Mouse (Mus musculus) hindbrain, embryonic 15.5 days (tissue): ENCODE data around the gene Ace3. TPM values are rescaled to one million over a fixed set of nuclear protein-coding genes. Genes with fewer than 3 reads are reported as not detected.
A peak's percentile ranks its signal among the peaks of the same experiment; 100 is the strongest.

ENCODE experiments used
- ATAC-seq: fragments of 200-750 bp; cut with Nextera tagmentation; 2 replicates; pipeline ENCODE4 v1.8.0; 2017; ENCODE audit warnings: low read depth, moderate number of reproducible peaks, moderate TSS enrichment; ENCODE audit not compliant: low FRiP score
- H3K27ac ChIP-seq: fragments of 300-500 bp; sonication (generic); replicated peaks from 2 replicates; pipeline ENCODE4 v1.5.1; 2015; ENCODE audit warnings: mild to moderate bottlenecking, inconsistent platforms
- H3K27me3 ChIP-seq: fragments of 300-500 bp; sonication (generic); 2 replicates; pipeline ENCODE4 v1.6.1; 2015; ENCODE audit warnings: control low read depth, inconsistent platforms
- H3K36me3 ChIP-seq: fragments of 300-500 bp; sonication (generic); 2 replicates; pipeline ENCODE4 v1.6.1; 2015; ENCODE audit warnings: control low read depth, inconsistent platforms
- H3K4me1 ChIP-seq: fragments of 300-500 bp; sonication (generic); replicated peaks from 2 replicates; pipeline ENCODE4 v1.6.1; 2015; ENCODE audit warnings: control low read depth, inconsistent platforms
- H3K4me2 ChIP-seq: fragments of 300-500 bp; sonication (generic); 2 replicates; pipeline ENCODE4 v1.6.1; 2015; ENCODE audit warnings: moderate library complexity, mild to moderate bottlenecking, inconsistent platforms
- H3K4me3 ChIP-seq: fragments of 300-500 bp; sonication (generic); 2 replicates; pipeline ENCODE4 v1.5.1; 2015; ENCODE audit warnings: mild to moderate bottlenecking, inconsistent platforms
- H3K9ac ChIP-seq: fragments of 300-500 bp; sonication (generic); 2 replicates; pipeline ENCODE4 v1.6.1; 2015; ENCODE audit warnings: inconsistent platforms
- H3K9me3 ChIP-seq: fragments of 300-500 bp; sonication (generic); 2 replicates; pipeline ENCODE4 v1.6.1; 2016; ENCODE audit warnings: control low read depth, inconsistent platforms
- WGBS: fragments of 180-500 bp; shearing (Covaris S2); methylation state at CpG from one replicate; pipeline ENCODE4 v1.1.7; 2015; 5-methylcytosine and 5-hydroxymethylcytosine counted together
- polyA plus RNA-seq: library from polyadenylated mRNA; unstranded; fragments of >200 nt; fragmentation: Nextera tagmentation; extraction: Ambion mirVana; gene quantifications from 2 replicates; pipeline ENCODE4 v1.2.1, GENCODE M21; 2015

Ace3 gene
- polyA plus RNA-seq, 1 experiment from 2014 or later = not detected

GRCm38 (mm10) chr11:105959355-105959754 is 35.1 kb upstream of the Ace3 start:
- Histone ChIP-seq H3K4me2 (no peak overlapping the region), H3K36me3 (no peaks in the 10 kb centered on the region), H3K9me3 (no peaks in the 10 kb centered on the region), H3K27ac (no peak overlapping the region; the same call in 1 of the 2 replicates), H3K4me1 (no peaks in the 10 kb centered on the region; the same call in 1 of the 2 replicates), H3K9ac (no peak overlapping the region), H3K27me3 (no peaks in the 10 kb centered on the region), H3K4me3 (no peak overlapping the region)
- WGBS = 45% methylated on average over 17 of the region's 17 CpGs
- ATAC-seq = peak; percentile 54

- Histone ChIP-seq H3K4me2 (no peak overlapping the region), H3K27me3 (peaks cover 14% of the 10 kb centered on the region; the same call in 1 of the 2 replicates), H3K36me3 (no peaks in the 10 kb centered on the region), H3K4me1 (peaks cover 22% of the 10 kb centered on the region), H3K9ac (no peak overlapping the region), H3K4me3 (no peak overlapping the region), H3K27ac (no peak overlapping the region), H3K9me3 (no peaks in the 10 kb centered on the region)
- no peak for ATAC-seq
- 65% methylated on average over 5 of the region's 5 CpGs for WGBS
These were observed 29.8 kb upstream of the Ace3 start for GRCm38 (mm10) chr11:105964691-105965090.

- H3K27me3 ChIP-seq = peaks cover 20% of the 10 kb centered on the region
- no peak overlapping the region for H3K4me2 ChIP-seq
- ATAC-seq = no peak
- H3K4me3 ChIP-seq = no peak overlapping the region
- H3K9me3 ChIP-seq = no peaks in the 10 kb centered on the region
- WGBS = 76% methylated on average over 4 of the region's 4 CpGs
- no peaks in the 10 kb centered on the region for H3K36me3 ChIP-seq
- no peak overlapping the region for H3K9ac ChIP-seq
- no peak overlapping the region for H3K27ac ChIP-seq
- H3K4me1 ChIP-seq = peaks cover 22% of the 10 kb centered on the region
These were observed 28.2 kb upstream of the Ace3 start for GRCm38 (mm10) chr11:105966288-105966687.

- ATAC-seq = peak; percentile 77
- Histone ChIP-seq H3K9ac (peak within 1 kb of the TSS; percentile 64), H3K4me3 (peak within 1 kb of the TSS; percentile 78), H3K9me3 (no peaks in the 10 kb centered on the region), H3K36me3 (no peaks in the 10 kb centered on the region), H3K4me2 (peak within 1 kb of the TSS; percentile 99), H3K27ac (peak within 1 kb of the TSS; percentile 63; the same call in 1 of the 2 replicates), H3K27me3 (peaks cover 20% of the 10 kb centered on the region), H3K4me1 (peaks cover 22% of the 10 kb centered on the region)
- under 1% methylated on average over 67 of the region's 76 CpGs for WGBS
These were observed 26.5 kb upstream of the Ace3 start, which contains the start of gene Ace for GRCm38 (mm10) chr11:105967741-105968574. Ace (plus strand) TSS chr11:105967945.

- Histone ChIP-seq H3K4me2 (peak overlapping the region; percentile 99), H3K4me1 (peaks cover 22% of the 10 kb centered on the region), H3K4me3 (peak overlapping the region; percentile 78), H3K9me3 (no peaks in the 10 kb centered on the region), H3K36me3 (no peaks in the 10 kb centered on the region), H3K9ac (no peak overlapping the region), H3K27me3 (peaks cover 20% of the 10 kb centered on the region), H3K27ac (no peak overlapping the region)
- no peak for ATAC-seq
- 48% methylated on average over 10 of the region's 10 CpGs for WGBS
These were observed 25.5 kb upstream of the Ace3 start for GRCm38 (mm10) chr11:105968948-105969347.

- 0 out of 2 replicates have a peak overlapping the region, but pooled peaks have one; percentile 99 for H3K4me2 ChIP-seq
- H3K9me3 ChIP-seq = no peaks in the 10 kb centered on the region
- no peak for ATAC-seq
- peaks cover 22% of the 10 kb centered on the region for H3K4me1 ChIP-seq
- H3K27me3 ChIP-seq = peaks cover 20% of the 10 kb centered on the region
- H3K36me3 ChIP-seq = no peaks in the 10 kb centered on the region
- no peak overlapping the region for H3K9ac ChIP-seq
- no peak overlapping the region for H3K27ac ChIP-seq
- 60% methylated on average over 1 of the region's 1 CpGs for WGBS
- H3K4me3 ChIP-seq = no peak overlapping the region
These were observed 25.0 kb upstream of the Ace3 start for GRCm38 (mm10) chr11:105969516-105969915.

- no peaks in the 10 kb centered on the region for H3K4me1 ChIP-seq
These were observed 19.9 kb upstream of the Ace3 start for GRCm38 (mm10) chr11:105974593-105974992.

GRCm38 (mm10) chr11:105975050-105975449 is 19.4 kb upstream of the Ace3 start:
- Histone ChIP-seq H3K9ac (no peak overlapping the region), H3K27me3 (peaks cover 3% of the 10 kb centered on the region), H3K4me1 (no peaks in the 10 kb centered on the region), H3K4me2 (no peak overlapping the region), H3K4me3 (no peak overlapping the region), H3K36me3 (no peaks in the 10 kb centered on the region), H3K9me3 (no peaks in the 10 kb centered on the region), H3K27ac (no peak overlapping the region)
- 82% methylated on average over 3 of the region's 3 CpGs for WGBS
- ATAC-seq = no peak

More at GRCm38 (mm10) chr11:105974593-105974992, 19.9 kb upstream of the Ace3 start:
- no peaks in the 10 kb centered on the region for H3K36me3 ChIP-seq
- H3K9me3 ChIP-seq = no peaks in the 10 kb centered on the region
- ATAC-seq = 0 out of 2 replicates have a peak, but pooled peaks have one; percentile 8
- peaks cover 6% of the 10 kb centered on the region for H3K27me3 ChIP-seq
- H3K4me2 ChIP-seq = no peak overlapping the region
- no peak overlapping the region for H3K9ac ChIP-seq
- H3K27ac ChIP-seq = no peak overlapping the region
- H3K4me3 ChIP-seq = no peak overlapping the region
- WGBS = 82% methylated on average over 6 of the region's 6 CpGs

- H3K4me2 ChIP-seq = no peak overlapping the region
- H3K9ac ChIP-seq = no peak overlapping the region
- H3K36me3 ChIP-seq = no peaks in the 10 kb centered on the region
- no peaks in the 10 kb centered on the region for H3K4me1 ChIP-seq
- ATAC-seq = no peak
- 92% methylated on average over 5 of the region's 5 CpGs for WGBS
- no peaks in the 10 kb centered on the region for H3K27me3 ChIP-seq
- no peaks in the 10 kb centered on the region for H3K9me3 ChIP-seq
- H3K27ac ChIP-seq = no peak overlapping the region
- H3K4me3 ChIP-seq = no peak overlapping the region
These were observed 18.8 kb upstream of the Ace3 start for GRCm38 (mm10) chr11:105975636-105976035.

- Histone ChIP-seq H3K9me3 (no peaks in the 10 kb centered on the region), H3K27ac (no peak overlapping the region), H3K4me2 (no peak overlapping the region), H3K36me3 (no peaks in the 10 kb centered on the region), H3K4me1 (no peaks in the 10 kb centered on the region), H3K27me3 (no peaks in the 10 kb centered on the region), H3K9ac (no peak overlapping the region), H3K4me3 (no peak overlapping the region)
- no peak for ATAC-seq
- 89% methylated on average over 2 of the region's 2 CpGs for WGBS
These were observed 16.2 kb upstream of the Ace3 start for GRCm38 (mm10) chr11:105978232-105978631.

- no peaks in the 10 kb centered on the region for H3K4me1 ChIP-seq
- WGBS = 76% methylated on average over 5 of the region's 5 CpGs
- H3K9me3 ChIP-seq = no peaks in the 10 kb centered on the region
These were observed 15.8 kb upstream of the Ace3 start for GRCm38 (mm10) chr11:105978634-105979033.

GRCm38 (mm10) chr11:105984452-105984851 is 10.0 kb upstream of the Ace3 start:
- H3K9ac ChIP-seq = no peak overlapping the region
- H3K36me3 ChIP-seq = no peaks in the 10 kb centered on the region
- H3K9me3 ChIP-seq = no peaks in the 10 kb centered on the region
- H3K4me1 ChIP-seq = no peaks in the 10 kb centered on the region
- H3K27me3 ChIP-seq = no peaks in the 10 kb centered on the region
- no peak for ATAC-seq
- no peak overlapping the region for H3K4me3 ChIP-seq
- H3K27ac ChIP-seq = no peak overlapping the region
- WGBS = 56% methylated on average over 4 of the region's 4 CpGs
- H3K4me2 ChIP-seq = no peak overlapping the region

More at GRCm38 (mm10) chr11:105978634-105979033, 15.8 kb upstream of the Ace3 start:
- no peak for ATAC-seq
- Histone ChIP-seq H3K9ac (no peak overlapping the region), H3K27me3 (no peaks in the 10 kb centered on the region), H3K36me3 (no peaks in the 10 kb centered on the region), H3K27ac (no peak overlapping the region), H3K4me2 (no peak overlapping the region), H3K4me3 (no peak overlapping the region)
